Mouse (Mus musculus): Measurements from ENCODE around the gene Cpa5. TPM values are rescaled to one million over a fixed set of nuclear protein-coding genes. Genes with fewer than 3 reads are reported as not detected.

The Cpa5 gene
- polyA plus RNA-seq, 1 experiment from 2014 or later = not detected

DNA sequence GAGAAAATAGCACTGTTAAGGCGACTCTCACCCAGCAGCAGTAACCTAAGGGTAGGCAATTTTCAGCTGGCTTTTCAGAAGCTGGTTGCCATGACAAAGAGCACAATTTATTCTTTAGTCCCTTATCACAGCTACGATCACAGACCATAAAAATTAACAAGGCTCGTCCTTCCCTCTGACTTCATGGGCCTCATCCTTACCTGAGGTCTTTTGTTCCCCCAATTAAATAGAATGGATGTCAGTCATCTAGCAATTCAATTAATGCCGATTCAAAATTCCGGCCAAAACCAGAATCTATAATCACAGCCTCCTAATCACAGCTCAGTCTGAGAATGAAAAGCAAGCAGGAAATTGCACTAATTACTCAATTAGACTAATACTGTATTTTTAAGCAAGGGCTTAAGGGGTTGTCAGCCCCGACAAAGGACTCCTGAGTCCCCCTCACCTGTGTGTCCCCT lies 43.6 kb downstream of the Cpa5 start:
- Histone ChIP-seq H3K9me3 (no peaks in the 10 kb centered on the region), H3K36me3 (no peaks in the 10 kb centered on the region), H3K9ac (no peak overlapping the region; the same call in 1 of the 2 replicates), H3K4me2 (no peak overlapping the region), H3K27ac (peak overlapping the region; percentile 80), H3K4me3 (no peak overlapping the region), H3K4me1 (replicated peaks) (peaks cover 51% of the 10 kb centered on the region), H3K27me3 (no peaks in the 10 kb centered on the region)
- peak; percentile 33; the same call in 1 of the 2 replicates for ATAC-seq (ENCODE audit: low FRiP score)
- WGBS = 24% methylated on average over 6 of the region's 6 CpGs

DNA sequence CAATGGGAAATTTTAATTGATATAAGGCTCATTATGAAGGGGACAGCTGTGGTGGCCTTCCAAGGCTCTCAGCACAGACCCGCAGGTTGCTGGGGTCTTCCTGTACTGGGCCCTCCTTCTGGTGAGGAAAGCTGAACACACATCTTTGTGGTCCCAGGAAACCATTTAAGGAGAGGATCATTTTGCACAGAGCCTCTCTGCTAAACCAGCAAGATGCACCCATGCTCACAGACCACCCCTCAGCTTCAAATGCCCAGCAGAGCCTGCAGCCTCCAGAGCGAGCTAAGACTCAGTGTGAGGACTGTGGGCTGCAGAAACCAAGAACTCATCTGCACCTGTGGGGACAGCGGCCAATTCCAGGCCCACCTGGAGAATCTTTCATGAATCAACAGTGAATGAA lies 44.1 kb downstream of the Cpa5 start:
- peak overlapping the region; percentile 19; the same call in 1 of the 2 replicates for H3K9ac ChIP-seq
- no peak for ATAC-seq (ENCODE audit: low FRiP score)

DNA sequence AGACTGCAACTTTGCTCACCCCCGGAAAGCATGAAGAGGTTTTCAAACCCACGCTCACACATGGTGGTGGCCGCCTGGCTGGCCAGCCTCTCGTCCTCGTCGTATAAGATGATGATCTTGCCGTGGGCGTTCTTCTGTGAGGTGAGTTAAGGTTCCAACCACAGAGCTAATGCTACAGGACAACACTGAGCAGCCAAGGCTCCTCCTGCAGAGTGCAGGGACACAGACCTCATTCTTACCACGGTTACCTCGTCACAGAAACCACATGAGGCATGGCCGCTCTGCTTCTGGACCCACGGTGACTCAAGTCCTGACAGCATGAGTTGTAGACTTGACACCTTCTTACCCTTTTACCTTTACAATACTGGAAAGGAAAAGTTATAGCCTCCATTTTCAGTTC lies 46.5 kb downstream of the Cpa5 start:
- no peaks in the 10 kb centered on the region for H3K9me3 ChIP-seq
- no peak for ATAC-seq (ENCODE audit: low FRiP score)
- 94% methylated on average over 12 of the region's 12 CpGs for WGBS

More for the DNA sequence above, 44.1 kb downstream of the Cpa5 start:
- no peaks in the 10 kb centered on the region for H3K36me3 ChIP-seq
- H3K4me1 ChIP-seq (replicated peaks) = peaks cover 46% of the 10 kb centered on the region
- H3K4me2 ChIP-seq = no peak overlapping the region
- no peaks in the 10 kb centered on the region for H3K9me3 ChIP-seq
- no peak overlapping the region for H3K4me3 ChIP-seq
- peak overlapping the region; percentile 80 for H3K27ac ChIP-seq
- 71% methylated on average over 3 of the region's 3 CpGs for WGBS
- no peaks in the 10 kb centered on the region for H3K27me3 ChIP-seq

DNA sequence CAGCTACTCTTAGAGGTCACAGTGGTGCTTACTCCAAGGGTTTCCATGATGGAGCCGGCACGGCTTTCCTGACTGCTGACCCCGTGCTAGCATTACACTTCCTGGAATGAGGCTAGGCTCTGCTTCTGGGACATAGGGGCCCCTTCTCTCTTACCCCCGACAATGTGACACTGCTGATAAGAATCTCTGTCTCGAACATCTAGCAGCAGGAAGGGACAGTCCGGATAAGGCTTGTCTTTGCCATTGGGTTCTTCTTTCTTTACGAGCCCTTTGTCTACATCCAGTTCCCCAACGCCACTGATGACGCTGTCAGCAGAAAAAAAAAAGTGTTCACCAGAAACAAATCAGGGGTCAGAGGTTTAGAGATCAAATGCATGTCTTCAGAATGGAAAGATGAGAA lies 47.8 kb downstream of the Cpa5 start:
- H3K27ac ChIP-seq = no peak overlapping the region
- no peak overlapping the region for H3K9ac ChIP-seq
- no peak for ATAC-seq (ENCODE audit: low FRiP score)
- H3K9me3 ChIP-seq = no peaks in the 10 kb centered on the region
- H3K4me3 ChIP-seq = no peak overlapping the region
- H3K4me2 ChIP-seq = no peak overlapping the region
- no peaks in the 10 kb centered on the region for H3K36me3 ChIP-seq
- H3K4me1 ChIP-seq (replicated peaks) = peaks cover 30% of the 10 kb centered on the region
- 68% methylated on average over 9 of the region's 9 CpGs for WGBS
- H3K27me3 ChIP-seq = no peaks in the 10 kb centered on the region

More for the DNA sequence above, 46.5 kb downstream of the Cpa5 start:
- Histone ChIP-seq H3K4me2 (no peak overlapping the region), H3K4me1 (replicated peaks) (peaks cover 43% of the 10 kb centered on the region), H3K36me3 (no peaks in the 10 kb centered on the region), H3K4me3 (no peak overlapping the region), H3K27me3 (no peaks in the 10 kb centered on the region), H3K9ac (no peak overlapping the region), H3K27ac (no peak overlapping the region)

DNA sequence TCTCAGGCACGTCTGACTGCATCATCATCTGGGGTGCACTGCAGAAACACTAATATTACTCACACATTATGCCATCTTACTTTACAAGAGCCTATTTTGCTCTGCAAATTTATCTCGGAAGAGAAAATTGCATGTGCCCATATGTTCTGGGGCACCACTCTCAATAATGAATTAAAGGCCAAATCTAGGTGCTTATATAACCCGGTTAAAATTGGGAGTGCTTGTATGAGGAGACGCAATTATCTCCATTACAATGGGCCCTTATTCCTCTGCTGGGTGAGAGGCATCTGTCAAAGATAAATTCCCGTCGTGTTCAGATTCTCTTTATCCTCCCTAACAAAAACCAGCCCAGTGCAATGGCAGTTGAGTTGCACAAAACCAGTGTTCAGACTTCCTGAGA lies 54.0 kb downstream of the Cpa5 start:
- Histone ChIP-seq H3K9me3 (no peaks in the 10 kb centered on the region), H3K4me3 (no peak overlapping the region), H3K9ac (no peak overlapping the region), H3K27ac (peak overlapping the region; percentile 14), H3K27me3 (no peaks in the 10 kb centered on the region), H3K4me2 (no peak overlapping the region), H3K4me1 (replicated peaks) (peaks cover 15% of the 10 kb centered on the region), H3K36me3 (no peaks in the 10 kb centered on the region)
- no peak for ATAC-seq (ENCODE audit: low FRiP score)
- WGBS = 29% methylated on average over 6 of the region's 6 CpGs

DNA sequence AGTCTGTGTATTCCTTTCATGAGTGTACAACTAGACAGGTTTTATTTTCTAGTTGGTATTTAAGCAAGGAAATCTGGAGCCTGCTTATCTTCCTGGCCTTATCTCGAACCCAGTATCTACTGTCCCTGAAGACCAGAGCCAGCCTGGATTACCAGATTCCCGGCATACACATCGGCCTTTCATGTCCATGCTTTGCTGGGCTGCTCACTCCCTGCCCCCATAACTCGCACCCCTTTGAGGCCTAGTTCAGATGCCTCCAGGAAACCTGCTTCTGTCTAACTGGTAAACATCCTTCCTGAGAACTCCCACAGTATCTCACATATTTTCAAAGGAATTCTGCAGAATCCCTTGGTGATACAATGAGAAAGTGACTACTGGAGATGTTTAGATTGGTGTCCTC lies 54.5 kb downstream of the Cpa5 start:
- no peaks in the 10 kb centered on the region for H3K27me3 ChIP-seq
- no peak for ATAC-seq (ENCODE audit: low FRiP score)
- H3K27ac ChIP-seq = peak overlapping the region; percentile 14; the same call in 1 of the 2 replicates
- no peak overlapping the region for H3K9ac ChIP-seq
- H3K4me3 ChIP-seq = no peak overlapping the region
- no peaks in the 10 kb centered on the region for H3K36me3 ChIP-seq
- 60% methylated on average over 4 of the region's 4 CpGs for WGBS
- H3K4me1 ChIP-seq (replicated peaks) = peaks cover 15% of the 10 kb centered on the region
- H3K9me3 ChIP-seq = no peaks in the 10 kb centered on the region
- no peak overlapping the region for H3K4me2 ChIP-seq

DNA sequence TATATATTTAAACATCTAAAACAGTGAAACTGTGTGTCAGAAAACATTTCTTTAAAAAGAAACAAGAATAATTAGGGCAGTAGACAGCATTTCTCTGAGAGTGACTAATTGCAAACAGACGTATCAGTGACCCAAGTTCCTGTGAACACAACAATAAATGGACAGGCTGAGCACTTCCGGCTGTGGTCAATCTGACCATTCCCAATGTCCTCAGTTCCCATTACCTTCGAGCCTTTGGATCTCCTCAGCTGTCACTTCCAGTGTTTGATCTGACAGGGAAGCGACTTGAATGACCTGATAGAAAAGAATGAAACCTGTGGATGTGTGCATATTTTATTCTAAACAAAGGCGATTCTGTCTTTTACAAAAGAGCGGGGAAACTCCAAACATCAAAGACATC lies 55.2 kb downstream of the Cpa5 start:
- H3K27ac ChIP-seq = no peak overlapping the region
- H3K4me1 ChIP-seq (replicated peaks) = peaks cover 15% of the 10 kb centered on the region
- WGBS = 30% methylated on average over 6 of the region's 6 CpGs
- ATAC-seq (ENCODE audit: low FRiP score) = no peak
- no peaks in the 10 kb centered on the region for H3K36me3 ChIP-seq
- no peaks in the 10 kb centered on the region for H3K9me3 ChIP-seq
- H3K27me3 ChIP-seq = no peaks in the 10 kb centered on the region
- H3K4me2 ChIP-seq = no peak overlapping the region
- no peak overlapping the region for H3K9ac ChIP-seq
- H3K4me3 ChIP-seq = no peak overlapping the region

DNA sequence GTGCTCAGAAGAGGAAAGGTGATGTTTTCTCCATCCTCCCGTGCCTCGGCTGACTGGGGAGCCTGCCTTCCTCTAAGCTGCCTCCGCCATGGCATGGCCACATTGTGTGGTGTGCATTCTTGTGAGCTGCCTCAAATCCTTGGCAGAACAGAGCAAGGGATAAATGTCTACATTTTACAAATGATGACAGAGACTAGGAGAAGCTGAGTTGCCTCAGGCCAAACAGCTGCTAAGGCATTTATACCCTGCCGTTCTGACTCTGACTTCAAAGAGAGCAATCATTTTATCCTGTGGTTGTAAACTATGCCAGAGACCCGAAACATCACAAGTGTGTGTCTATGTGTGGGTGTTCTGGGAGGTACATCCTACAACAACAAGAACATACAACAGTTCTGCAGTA lies 56.8 kb downstream of the Cpa5 start:
- peak overlapping the region; percentile 49; the same call in 1 of the 2 replicates for H3K27ac ChIP-seq
- no peaks in the 10 kb centered on the region for H3K36me3 ChIP-seq
- no peak overlapping the region for H3K4me3 ChIP-seq
- no peak for ATAC-seq (ENCODE audit: low FRiP score)
- H3K9me3 ChIP-seq = no peaks in the 10 kb centered on the region
- H3K4me2 ChIP-seq = no peak overlapping the region
- H3K4me1 ChIP-seq (replicated peaks) = peaks cover 22% of the 10 kb centered on the region
- no peaks in the 10 kb centered on the region for H3K27me3 ChIP-seq
- H3K9ac ChIP-seq = no peak overlapping the region
- 52% methylated on average over 5 of the region's 5 CpGs for WGBS

DNA sequence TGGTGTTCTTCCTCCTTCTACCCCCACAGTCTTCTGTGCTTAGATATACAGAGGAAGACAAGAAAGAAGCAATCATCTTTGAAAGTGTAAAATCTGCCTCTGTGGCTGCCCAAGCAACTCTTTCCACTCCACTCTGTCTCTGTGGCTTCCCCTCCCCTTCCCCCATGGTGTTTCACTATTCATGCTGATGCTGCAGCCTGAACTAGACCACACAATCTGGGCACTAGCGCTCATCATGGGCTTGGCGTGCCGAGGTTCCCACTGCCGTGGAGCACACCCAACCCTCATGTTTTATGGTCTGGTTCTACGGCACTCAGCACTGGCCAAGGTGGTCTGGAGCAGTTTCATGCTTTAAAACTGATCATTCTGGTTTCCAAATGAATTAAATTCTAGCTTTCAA lies 60.9 kb downstream of the Cpa5 start:
- WGBS = 71% methylated on average over 5 of the region's 5 CpGs
- H3K4me1 ChIP-seq (replicated peaks) = peaks cover 45% of the 10 kb centered on the region
- no peaks in the 10 kb centered on the region for H3K27me3 ChIP-seq
- H3K9me3 ChIP-seq = no peaks in the 10 kb centered on the region
- H3K27ac ChIP-seq = peak overlapping the region; percentile 48; the same call in 1 of the 2 replicates
- no peak overlapping the region for H3K4me2 ChIP-seq
- H3K4me3 ChIP-seq = no peak overlapping the region
- H3K36me3 ChIP-seq = no peaks in the 10 kb centered on the region
- no peak overlapping the region for H3K9ac ChIP-seq
- ATAC-seq (ENCODE audit: low FRiP score) = no peak

DNA sequence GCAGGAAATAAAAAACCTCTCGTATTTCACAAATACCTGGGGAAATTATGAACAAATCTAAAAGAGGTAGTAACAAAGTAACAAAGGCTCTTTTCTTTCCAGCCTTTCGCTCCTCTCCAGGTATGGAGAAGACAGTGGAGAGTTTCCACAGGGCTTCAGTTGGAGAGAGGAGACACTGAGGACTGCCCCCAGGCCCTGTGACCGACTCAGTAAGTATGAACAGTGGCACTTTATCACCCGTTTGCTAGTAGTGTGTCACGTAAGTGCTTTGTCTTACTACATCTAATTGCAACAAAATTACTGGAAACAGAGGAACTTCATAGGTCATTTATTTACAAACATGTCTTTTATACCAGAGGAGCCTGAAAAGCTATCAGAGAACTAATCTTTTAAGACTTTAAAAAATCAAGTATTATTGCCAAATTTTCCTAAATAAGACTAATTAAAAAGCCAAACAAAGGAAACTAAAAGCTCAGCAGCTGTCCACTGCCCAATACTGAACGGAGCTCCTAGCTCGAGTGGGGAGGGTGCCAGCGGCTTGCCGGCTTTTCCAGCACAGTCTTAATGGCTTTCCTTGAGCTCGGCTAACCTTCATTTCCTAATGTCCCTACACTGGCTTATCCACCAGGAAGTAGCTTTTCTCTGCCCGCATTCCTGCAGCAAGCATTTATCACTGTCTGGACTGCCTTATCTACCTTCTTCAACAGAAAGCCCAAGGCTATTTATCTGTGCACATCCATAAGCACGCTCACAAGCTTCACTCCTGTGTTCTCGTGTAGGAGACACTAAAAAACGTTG lies 63.2 kb downstream of the Cpa5 start:
- peak overlapping the region; percentile 37 for H3K4me2 ChIP-seq
- 27% methylated on average over 14 of the region's 14 CpGs for WGBS
- no peaks in the 10 kb centered on the region for H3K9me3 ChIP-seq
- H3K36me3 ChIP-seq = no peaks in the 10 kb centered on the region
- no peak overlapping the region for H3K4me3 ChIP-seq
- H3K27ac ChIP-seq = peak overlapping the region; percentile 95
- H3K4me1 ChIP-seq (replicated peaks) = peaks cover 53% of the 10 kb centered on the region
- peak; percentile 71 for ATAC-seq (ENCODE audit: low FRiP score)
- peak overlapping the region; percentile 56; the same call in 1 of the 2 replicates for H3K9ac ChIP-seq
- no peaks in the 10 kb centered on the region for H3K27me3 ChIP-seq

DNA sequence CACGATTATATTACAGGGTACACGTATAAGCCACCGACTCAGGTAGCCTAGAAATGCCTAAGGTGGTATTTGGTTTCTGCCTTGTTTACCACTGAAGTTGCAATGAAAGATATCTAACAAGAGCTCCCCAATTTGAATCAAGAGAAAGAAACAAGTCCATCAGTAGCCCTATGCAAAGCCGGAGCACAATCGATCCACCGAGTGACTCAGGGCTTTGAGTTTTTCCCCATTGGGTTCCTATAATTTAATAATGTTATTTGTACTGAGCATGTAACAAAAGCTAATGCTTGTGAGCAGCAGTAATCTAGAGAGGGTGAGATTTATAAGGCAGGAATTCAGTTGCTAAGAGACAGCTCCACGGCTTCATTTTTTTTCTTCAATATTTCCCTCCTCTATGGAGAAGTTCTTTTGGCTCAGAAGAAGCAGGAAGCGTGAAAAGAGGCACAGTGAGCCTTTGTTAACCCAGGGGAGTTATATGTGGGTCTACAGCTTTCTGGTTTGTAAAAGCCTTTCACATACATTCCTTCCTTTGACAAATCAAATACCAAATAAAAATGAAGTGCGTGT lies 64.0 kb downstream of the Cpa5 start:
- H3K36me3 ChIP-seq = no peaks in the 10 kb centered on the region
- H3K4me3 ChIP-seq = no peak overlapping the region
- WGBS = 32% methylated on average over 9 of the region's 9 CpGs
- no peaks in the 10 kb centered on the region for H3K9me3 ChIP-seq
- peak overlapping the region; percentile 37 for H3K4me2 ChIP-seq
- H3K4me1 ChIP-seq (replicated peaks) = peaks cover 60% of the 10 kb centered on the region
- peak overlapping the region; percentile 95 for H3K27ac ChIP-seq
- H3K27me3 ChIP-seq = no peaks in the 10 kb centered on the region
- no peak overlapping the region for H3K9ac ChIP-seq
- ATAC-seq (ENCODE audit: low FRiP score) = peak; percentile 67

DNA sequence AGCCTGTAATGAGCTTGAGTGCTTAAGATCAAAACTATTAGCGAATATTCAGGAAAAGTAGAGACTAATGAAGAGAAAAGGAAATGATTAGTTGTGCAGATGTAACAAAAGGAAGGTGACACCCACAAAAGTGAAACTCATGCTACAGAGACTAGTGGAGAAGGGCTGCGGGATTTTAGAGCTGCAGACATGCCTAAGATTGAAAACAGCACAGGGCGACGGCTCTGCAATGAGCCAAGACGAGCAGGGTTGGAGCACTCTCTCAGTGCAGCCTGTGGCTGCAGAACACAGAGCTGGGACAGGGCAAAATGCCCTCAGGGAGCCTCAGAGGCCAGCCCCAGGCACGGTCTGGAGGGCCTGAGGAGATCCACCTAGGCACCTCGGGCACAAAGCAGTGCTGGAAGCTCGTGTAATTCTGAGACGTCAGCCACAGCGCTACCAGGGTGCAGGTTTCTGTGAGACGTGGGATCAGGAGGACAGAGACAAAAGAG lies 64.5 kb downstream of the Cpa5 start:
- WGBS = 7% methylated on average over 11 of the region's 11 CpGs
- H3K27me3 ChIP-seq = no peaks in the 10 kb centered on the region
- no peaks in the 10 kb centered on the region for H3K9me3 ChIP-seq
- ATAC-seq (ENCODE audit: low FRiP score) = peak; percentile 61
- H3K27ac ChIP-seq = peak overlapping the region; percentile 95
- H3K36me3 ChIP-seq = no peaks in the 10 kb centered on the region
- peak overlapping the region; percentile 70 for H3K9ac ChIP-seq
- peaks cover 60% of the 10 kb centered on the region for H3K4me1 ChIP-seq (replicated peaks)
- H3K4me2 ChIP-seq = peak overlapping the region; percentile 37
- no peak overlapping the region for H3K4me3 ChIP-seq
